Mouse (Mus musculus) intestine, embryonic 15.5 days (tissue): Measurements from ENCODE around the gene Ndrg2. TPM values are rescaled to one million over a fixed set of nuclear protein-coding genes. Genes with fewer than 3 reads are reported as not detected.
"Not testable (repeated sequence)": the region's sequence is repeated elsewhere in the genome, so short reads cannot be mapped to it uniquely, and the experiment has no call there.

Experiments
- ATAC-seq: fragments of 200-750 bp; cut with Nextera tagmentation; 2 replicates; pipeline ENCODE4 v1.8.0; 2017; ENCODE audit warnings: moderate TSS enrichment, moderate library complexity
- H3K27ac ChIP-seq: fragments of 300-500 bp; sonication (generic); 2 replicates; pipeline ENCODE4 v1.5.1; 2015; ENCODE audit warnings: mild to moderate bottlenecking, inconsistent platforms
- H3K27me3 ChIP-seq: fragments of 300-500 bp; sonication (generic); replicated peaks from 2 replicates; pipeline ENCODE4 v1.6.1; 2015; ENCODE audit warnings: inconsistent platforms
- H3K36me3 ChIP-seq: fragments of 300-500 bp; sonication (generic); 2 replicates; pipeline ENCODE4 v1.6.1; 2015; ENCODE audit warnings: inconsistent platforms
- H3K4me1 ChIP-seq: fragments of 300-500 bp; sonication (generic); replicated peaks from 2 replicates; pipeline ENCODE4 v1.6.1; 2015; ENCODE audit warnings: inconsistent platforms
- H3K4me2 ChIP-seq: fragments of 300-500 bp; sonication (generic); replicated peaks from 2 replicates; pipeline ENCODE4 v1.6.1; 2015; ENCODE audit warnings: mild to moderate bottlenecking, inconsistent platforms
- H3K4me3 ChIP-seq: fragments of 300-500 bp; sonication (generic); replicated peaks from 2 replicates; pipeline ENCODE4 v1.5.1; 2015; ENCODE audit warnings: inconsistent platforms
- H3K9ac ChIP-seq: fragments of 300-500 bp; sonication (generic); 2 replicates; pipeline ENCODE4 v1.6.1; 2015; ENCODE audit warnings: inconsistent platforms
- H3K9me3 ChIP-seq: fragments of 300-500 bp; sonication (generic); 2 replicates; pipeline ENCODE4 v1.6.1; 2016; ENCODE audit warnings: inconsistent platforms
- WGBS: fragments of 180-500 bp; shearing (Covaris S2); methylation state at CpG from one replicate; pipeline ENCODE4 v1.1.7; 2015; 5-methylcytosine and 5-hydroxymethylcytosine counted together
- polyA plus RNA-seq: library from polyadenylated mRNA; unstranded; fragments of >200 nt; fragmentation: Nextera tagmentation; extraction: Ambion mirVana; gene quantifications from 2 replicates; pipeline ENCODE4 v1.2.1, GENCODE M21; 2015

Gene Ndrg2
- polyA plus RNA-seq, 1 experiment from 2014 or later = 52.2 TPM

- H3K4me3 ChIP-seq, ATAC-seq, H3K9me3 ChIP-seq, H3K9ac ChIP-seq, H3K36me3 ChIP-seq, H3K27ac ChIP-seq, H3K4me2 ChIP-seq, H3K27me3 ChIP-seq: not testable (repeated sequence)
- WGBS = 94% methylated on average over 11 of the region's 11 CpGs
- H3K4me1 ChIP-seq = peaks cover 10% of the 10 kb centered on the region
These were observed 13.0 kb upstream of the Ndrg2 start for GRCm38 (mm10) chr14:51926930-51927329.

- no peaks in the 10 kb centered on the region for H3K27me3 ChIP-seq
- no peak overlapping the region for H3K4me3 ChIP-seq
- peaks cover 10% of the 10 kb centered on the region for H3K4me1 ChIP-seq
- H3K9me3 ChIP-seq = no peaks in the 10 kb centered on the region
- no peak overlapping the region for H3K9ac ChIP-seq
- no peak overlapping the region for H3K4me2 ChIP-seq
- WGBS = 77% methylated on average over 4 of the region's 4 CpGs
- no peaks in the 10 kb centered on the region for H3K36me3 ChIP-seq
- ATAC-seq = no peak
- no peak overlapping the region for H3K27ac ChIP-seq
These were observed 9.5 kb upstream of the Ndrg2 start for GRCm38 (mm10) chr14:51923492-51923891.

GRCm38 (mm10) chr14:51922910-51923309 is 9.0 kb upstream of the Ndrg2 start:
- no peak for ATAC-seq
- no peak overlapping the region for H3K27ac ChIP-seq

GRCm38 (mm10) chr14:51922571-51922865 is 8.6 kb upstream of the Ndrg2 start, which contains the start of gene Rnase13:
Rnase13 (minus strand) TSS chr14:51922773.
- Histone ChIP-seq H3K27me3 (no peaks in the 10 kb centered on the region), H3K4me2 (no peak within 1 kb of the TSS; the same call in 1 of the 2 replicates), H3K4me3 (no peak within 1 kb of the TSS), H3K36me3 (no peaks in the 10 kb centered on the region), H3K27ac (peak within 1 kb of the TSS; percentile 48; the same call in 1 of the 2 replicates), H3K4me1 (peaks cover 10% of the 10 kb centered on the region), H3K9ac (no peak within 1 kb of the TSS), H3K9me3 (no peaks in the 10 kb centered on the region)
- no peak for ATAC-seq
- WGBS = 91% methylated on average over 7 of the region's 7 CpGs

More at GRCm38 (mm10) chr14:51922910-51923309, 9.0 kb upstream of the Ndrg2 start:
- no peak overlapping the region for H3K4me2 ChIP-seq
- WGBS = 86% methylated on average over 2 of the region's 2 CpGs
- H3K36me3 ChIP-seq = no peaks in the 10 kb centered on the region
- H3K9me3 ChIP-seq = no peaks in the 10 kb centered on the region
- no peak overlapping the region for H3K9ac ChIP-seq
- H3K27me3 ChIP-seq = no peaks in the 10 kb centered on the region
- peaks cover 10% of the 10 kb centered on the region for H3K4me1 ChIP-seq
- no peak overlapping the region for H3K4me3 ChIP-seq

GRCm38 (mm10) chr14:51921759-51922570 is 8.0 kb upstream of the Ndrg2 start:
- Histone ChIP-seq H3K9me3 (no peaks in the 10 kb centered on the region), H3K4me1 (peaks cover 10% of the 10 kb centered on the region), H3K36me3 (no peaks in the 10 kb centered on the region), H3K9ac (no peak overlapping the region), H3K27ac (peak overlapping the region; percentile 48; the same call in 1 of the 2 replicates), H3K4me3 (no peak overlapping the region), H3K27me3 (no peaks in the 10 kb centered on the region), H3K4me2 (no peak overlapping the region; the same call in 1 of the 2 replicates)
- ATAC-seq = peak; percentile 76
- 51% methylated on average over 16 of the region's 16 CpGs for WGBS

- Histone ChIP-seq H3K36me3 (no peaks in the 10 kb centered on the region), H3K9ac (no peak overlapping the region), H3K27me3 (0 out of 2 replicates have a peak, but pooled peaks cover 2% of the 10 kb centered on the region), H3K4me2 (no peak overlapping the region), H3K9me3 (no peaks in the 10 kb centered on the region), H3K4me3 (no peak overlapping the region), H3K4me1 (peaks cover 16% of the 10 kb centered on the region), H3K27ac (no peak overlapping the region)
- no peak for ATAC-seq
- WGBS = 81% methylated on average over 4 of the region's 4 CpGs
These were observed 5.0 kb upstream of the Ndrg2 start for GRCm38 (mm10) chr14:51918966-51919365.

GRCm38 (mm10) chr14:51918125-51918524 is 4.2 kb upstream of the Ndrg2 start, which contains the start of gene Tppp2:
Tppp2 (plus strand) TSS chr14:51918425.
- H3K36me3 ChIP-seq = no peaks in the 10 kb centered on the region
- H3K4me2 ChIP-seq = no peak within 1 kb of the TSS
- no peak within 1 kb of the TSS for H3K4me3 ChIP-seq
- H3K9me3 ChIP-seq = no peaks in the 10 kb centered on the region
- peaks cover 20% of the 10 kb centered on the region for H3K4me1 ChIP-seq
- H3K27me3 ChIP-seq = 0 out of 2 replicates have a peak, but pooled peaks cover 2% of the 10 kb centered on the region
- no peak for ATAC-seq
- 85% methylated on average over 4 of the region's 4 CpGs for WGBS
- H3K27ac ChIP-seq = no peak within 1 kb of the TSS
- H3K9ac ChIP-seq = no peak within 1 kb of the TSS

GRCm38 (mm10) chr14:51916539-51916938 is 2.6 kb upstream of the Ndrg2 start:
- Histone ChIP-seq H3K27ac (no peak overlapping the region), H3K27me3 (0 out of 2 replicates have a peak, but pooled peaks cover 2% of the 10 kb centered on the region), H3K36me3 (no peaks in the 10 kb centered on the region), H3K4me1 (peaks cover 16% of the 10 kb centered on the region), H3K9ac (no peak overlapping the region), H3K4me2 (no peak overlapping the region), H3K4me3 (no peak overlapping the region), H3K9me3 (no peaks in the 10 kb centered on the region)
- ATAC-seq = no peak
- 79% methylated on average over 4 of the region's 4 CpGs for WGBS

GRCm38 (mm10) chr14:51915030-51915429 is 1.1 kb upstream of the Ndrg2 start:
- H3K27ac ChIP-seq = no peak overlapping the region
- no peaks in the 10 kb centered on the region for H3K36me3 ChIP-seq
- H3K4me3 ChIP-seq = no peak overlapping the region
- no peak overlapping the region for H3K4me2 ChIP-seq
- no peak for ATAC-seq
- 0 out of 2 replicates have a peak, but pooled peaks cover 2% of the 10 kb centered on the region for H3K27me3 ChIP-seq
- no peaks in the 10 kb centered on the region for H3K9me3 ChIP-seq
- no peak overlapping the region for H3K9ac ChIP-seq
- WGBS = 14% methylated on average over 3 of the region's 3 CpGs
- H3K4me1 ChIP-seq = peaks cover 14% of the 10 kb centered on the region

- peak; percentile 93 for ATAC-seq
- peaks cover 14% of the 10 kb centered on the region for H3K4me1 ChIP-seq
- no peaks in the 10 kb centered on the region for H3K36me3 ChIP-seq
- H3K4me3 ChIP-seq = peak overlapping the region; percentile 57
- H3K27ac ChIP-seq = peak overlapping the region; percentile 56
- H3K9me3 ChIP-seq = no peaks in the 10 kb centered on the region
- H3K4me2 ChIP-seq = peak overlapping the region; percentile 99
- under 1% methylated on average over 58 of the region's 58 CpGs for whole genome bisulfite sequencing
- 0 out of 2 replicates have a peak, but pooled peaks cover 2% of the 10 kb centered on the region for H3K27me3 ChIP-seq
- H3K9ac ChIP-seq = peak overlapping the region; percentile 57
These were observed 647 bp downstream of the Ndrg2 start for GRCm38 (mm10) chr14:51913062-51913959.

GRCm38 (mm10) chr14:51912391-51913061 is 1.4 kb downstream of the Ndrg2 start:
- H3K27ac ChIP-seq = no peak overlapping the region; the same call in 1 of the 2 replicates
- peak overlapping the region; percentile 99 for H3K4me2 ChIP-seq
- H3K4me3 ChIP-seq = peak overlapping the region; percentile 57
- peak; percentile 56 for ATAC-seq
- H3K9ac ChIP-seq = peak overlapping the region; percentile 57
- H3K27me3 ChIP-seq = 0 out of 2 replicates have a peak, but pooled peaks cover 2% of the 10 kb centered on the region
- no peaks in the 10 kb centered on the region for H3K9me3 ChIP-seq
- H3K4me1 ChIP-seq = peaks cover 14% of the 10 kb centered on the region
- no peaks in the 10 kb centered on the region for H3K36me3 ChIP-seq
- WGBS = 15% methylated on average over 14 of the region's 14 CpGs
